Mouse (Mus musculus) right cerebral cortex, postnatal 10 days (tissue): ENCODE measurements around the gene Raet1e.
"Not testable (repeated sequence)": the region's sequence is repeated elsewhere in the genome, so short reads cannot be mapped to it uniquely, and the experiment has no call there.

Source experiments
- DNase-seq, 2 experiments: peaks; one replicate each; pipeline ENCODE4 v3.0.0; 2021; ENCODE audit warnings: low spot score in 2 of 2

Raet1e gene

DNA sequence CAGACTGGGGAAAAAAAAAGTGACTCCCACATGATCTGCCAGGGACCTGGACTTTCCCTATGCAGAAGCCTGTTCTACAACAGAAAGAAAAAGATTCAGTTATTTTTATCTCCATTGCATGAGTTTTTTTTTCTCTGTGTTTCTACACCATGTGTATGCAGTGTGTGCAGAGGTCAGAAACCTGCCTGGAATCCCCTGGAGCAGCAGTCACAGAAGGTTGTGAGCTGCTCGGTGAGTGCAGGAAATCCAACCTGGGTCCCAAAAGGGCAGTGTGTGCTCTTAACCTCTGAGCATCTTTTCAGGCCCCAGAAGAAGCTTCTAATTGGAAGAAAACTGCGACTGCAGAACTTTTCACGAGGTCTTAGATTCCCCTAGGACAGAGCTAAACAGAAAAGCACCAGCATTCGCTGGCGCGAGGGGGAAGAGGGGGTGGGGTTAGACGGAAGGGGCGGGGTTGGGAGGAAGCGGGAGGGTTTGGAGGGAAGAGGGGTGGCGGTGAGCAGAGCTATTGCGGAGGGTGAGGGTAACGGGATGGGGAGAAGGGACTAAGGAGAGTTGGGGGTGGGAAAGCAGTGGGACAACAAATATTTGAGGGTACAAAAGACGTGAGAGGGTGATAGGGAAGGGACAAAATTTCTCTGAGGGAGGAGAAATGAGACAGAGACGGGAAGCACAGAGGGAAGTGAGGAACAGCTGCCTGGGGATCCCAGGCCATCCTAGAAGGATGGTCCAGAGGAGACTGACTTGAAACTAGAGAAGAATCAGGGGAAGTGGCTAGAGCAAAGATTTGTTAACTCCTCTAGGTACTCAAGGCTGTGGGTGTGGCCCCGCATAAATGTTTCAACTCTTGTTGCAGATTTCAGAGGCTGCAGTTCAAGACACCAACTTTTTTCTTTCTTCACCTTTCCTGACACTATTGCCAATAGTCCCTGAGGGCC lies 203.3 kb downstream of the Raet1e start:
- DNase-seq: not testable (repeated sequence)

DNA sequence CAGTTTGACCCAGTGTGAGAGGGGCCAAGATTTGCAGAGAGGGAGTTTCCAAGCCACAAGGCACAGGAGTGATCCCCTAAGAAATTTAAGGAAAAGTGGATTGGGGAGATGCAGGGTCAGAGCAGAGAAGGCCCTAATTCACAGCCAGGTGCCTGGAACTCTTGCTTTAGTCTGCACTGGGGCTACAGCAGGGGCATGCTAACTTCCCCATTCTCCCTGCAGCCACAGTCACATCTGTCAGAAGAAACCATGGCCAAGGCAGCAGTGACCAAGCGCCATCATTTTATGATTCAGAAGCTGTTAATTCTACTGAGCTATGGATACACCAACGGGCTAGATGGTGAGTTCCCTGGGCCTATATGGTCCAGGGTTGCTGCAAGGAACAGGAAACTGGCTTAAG lies 204.1 kb downstream of the Raet1e start:
- not testable (repeated sequence) for DNase-seq

DNA sequence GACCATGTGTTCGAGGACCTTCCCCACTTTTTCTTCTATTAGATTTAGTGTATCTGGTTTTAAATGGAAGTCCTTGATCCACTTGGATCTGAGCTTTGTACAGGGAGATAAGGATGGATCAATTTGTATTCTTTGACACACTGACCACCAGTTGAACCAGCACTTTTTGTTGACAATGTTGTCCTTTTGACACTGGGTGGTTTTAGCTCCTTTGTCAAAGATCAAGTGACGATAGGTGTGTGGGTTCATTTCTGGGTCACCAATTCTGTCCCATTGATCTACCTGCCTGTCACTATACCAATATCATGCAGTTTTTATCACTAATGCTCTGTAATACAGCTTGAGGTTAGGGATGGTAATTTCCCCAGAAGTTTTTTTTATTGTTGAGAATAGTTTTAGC lies 206.5 kb downstream of the Raet1e start:
- not testable (repeated sequence) for DNase-seq

DNA sequence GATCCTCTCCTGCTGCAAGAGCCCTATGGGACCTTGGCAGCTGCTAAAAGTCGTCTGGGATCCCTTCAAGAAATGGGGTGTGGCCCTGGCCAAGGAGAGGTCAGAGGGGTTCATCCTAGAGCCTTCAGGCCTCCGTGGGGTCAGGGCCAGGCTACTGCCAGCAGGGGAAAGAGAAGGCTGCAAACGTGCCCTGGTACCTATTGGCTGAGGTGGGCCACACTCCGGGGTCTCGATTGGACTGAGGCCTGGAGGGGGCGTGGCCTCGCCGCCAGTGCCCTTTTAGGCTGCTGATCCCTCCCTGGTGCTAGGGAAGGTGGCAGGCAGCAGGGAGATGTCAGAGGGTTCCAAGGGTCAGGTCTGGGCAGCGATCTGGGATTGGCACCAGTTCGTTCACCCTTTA lies 222.9 kb downstream of the Raet1e start:
- DNase-seq: not testable (repeated sequence)

DNA sequence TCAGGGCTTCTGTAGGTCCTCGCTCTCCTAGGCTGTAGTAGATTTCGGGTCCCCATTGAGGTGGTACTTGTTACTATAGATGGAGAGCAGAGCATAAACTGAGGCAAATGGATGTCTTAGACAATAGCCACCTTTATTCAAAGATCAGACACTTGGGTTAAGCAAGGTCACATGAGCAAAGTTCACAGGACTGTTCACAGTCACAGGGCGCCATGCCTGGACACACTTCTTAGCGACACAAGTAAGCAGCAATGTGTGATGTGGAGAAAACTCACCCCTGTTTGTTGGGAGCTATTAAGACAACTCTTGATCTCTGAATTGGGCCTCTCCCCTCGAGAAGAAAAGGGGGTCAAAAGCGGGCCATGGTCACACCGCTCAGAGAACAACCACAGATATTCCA lies 231.8 kb downstream of the Raet1e start:
- DNase-seq: not testable (repeated sequence)

DNA sequence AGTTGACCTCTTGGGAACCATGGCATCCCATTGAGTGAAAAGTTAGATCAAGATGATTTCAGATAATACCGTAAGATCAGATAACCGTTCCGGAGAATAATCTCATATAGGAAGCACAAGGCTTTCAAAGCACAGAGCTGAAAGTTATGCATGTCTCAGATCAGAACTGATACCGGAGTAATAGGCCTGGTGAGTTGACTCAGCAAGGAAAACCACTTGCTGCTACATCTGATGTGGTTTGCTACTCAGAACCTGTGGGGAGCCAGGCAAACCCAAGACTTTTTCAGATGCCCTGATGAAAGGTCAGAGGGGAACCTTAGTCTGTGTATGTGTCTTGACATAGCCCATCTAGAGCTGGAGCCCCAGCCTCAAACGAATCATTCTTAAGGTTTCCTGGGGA lies 233.2 kb downstream of the Raet1e start:
- not testable (repeated sequence) for DNase-seq

DNA sequence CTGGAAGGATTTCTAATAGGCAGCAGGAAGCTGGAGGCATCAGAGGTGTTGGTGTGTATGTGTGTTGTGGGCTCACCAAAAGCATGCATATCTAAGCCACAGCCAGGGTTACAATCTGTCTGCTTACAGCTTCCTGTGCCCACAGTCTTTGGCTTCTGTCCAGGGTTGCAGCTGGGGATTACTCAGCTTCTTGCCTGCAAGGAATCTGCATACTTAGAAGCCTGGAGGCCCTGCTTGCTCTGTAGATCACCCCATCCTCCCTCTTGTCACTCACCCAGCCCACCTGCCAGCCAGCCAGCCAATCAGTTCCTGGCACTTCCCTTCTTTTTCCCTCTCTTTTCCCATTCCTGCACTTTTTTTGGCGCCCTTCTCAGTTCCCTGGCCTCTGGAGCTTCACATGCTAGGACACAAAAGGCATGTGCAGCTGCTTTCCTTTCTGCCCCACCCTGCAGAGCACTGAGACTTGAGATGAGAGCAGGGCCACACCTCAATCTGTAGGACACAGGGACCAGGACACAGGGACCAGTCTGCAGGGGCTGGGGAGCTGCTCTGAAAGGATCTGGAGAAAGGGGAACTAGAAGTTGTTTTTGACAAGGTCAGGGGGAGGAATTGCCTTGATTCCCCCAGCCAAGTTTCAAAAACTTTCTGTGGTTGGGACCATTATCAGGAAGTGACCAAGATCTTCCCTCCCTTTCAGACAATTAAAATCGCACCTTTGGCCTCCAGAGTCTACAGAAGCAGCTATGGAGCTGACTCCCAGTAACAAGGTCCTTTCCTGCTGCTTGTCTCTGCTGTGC lies 234.9 kb downstream of the Raet1e start:
- DNase-seq: not testable (repeated sequence)

DNA sequence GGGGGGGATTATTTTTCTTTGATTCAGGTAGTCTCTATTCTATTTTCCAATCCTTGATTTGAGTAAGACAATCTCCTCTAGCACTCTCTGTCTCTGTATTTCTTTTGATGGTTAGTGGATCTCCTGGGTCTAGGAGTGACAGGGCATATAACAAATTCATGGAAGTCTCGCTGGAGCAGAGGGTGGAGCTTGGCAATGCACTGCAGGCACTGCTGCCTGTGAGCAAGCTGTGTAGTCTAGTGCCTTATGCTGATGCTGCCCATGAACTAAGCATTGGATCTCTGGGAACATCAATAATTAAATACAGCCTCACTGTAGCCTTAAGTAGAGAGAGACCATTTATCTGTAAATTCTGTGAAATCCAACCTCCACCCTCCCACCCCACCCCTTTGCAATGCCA lies 238.3 kb downstream of the Raet1e start:
- DNase-seq: not testable (repeated sequence)

DNA sequence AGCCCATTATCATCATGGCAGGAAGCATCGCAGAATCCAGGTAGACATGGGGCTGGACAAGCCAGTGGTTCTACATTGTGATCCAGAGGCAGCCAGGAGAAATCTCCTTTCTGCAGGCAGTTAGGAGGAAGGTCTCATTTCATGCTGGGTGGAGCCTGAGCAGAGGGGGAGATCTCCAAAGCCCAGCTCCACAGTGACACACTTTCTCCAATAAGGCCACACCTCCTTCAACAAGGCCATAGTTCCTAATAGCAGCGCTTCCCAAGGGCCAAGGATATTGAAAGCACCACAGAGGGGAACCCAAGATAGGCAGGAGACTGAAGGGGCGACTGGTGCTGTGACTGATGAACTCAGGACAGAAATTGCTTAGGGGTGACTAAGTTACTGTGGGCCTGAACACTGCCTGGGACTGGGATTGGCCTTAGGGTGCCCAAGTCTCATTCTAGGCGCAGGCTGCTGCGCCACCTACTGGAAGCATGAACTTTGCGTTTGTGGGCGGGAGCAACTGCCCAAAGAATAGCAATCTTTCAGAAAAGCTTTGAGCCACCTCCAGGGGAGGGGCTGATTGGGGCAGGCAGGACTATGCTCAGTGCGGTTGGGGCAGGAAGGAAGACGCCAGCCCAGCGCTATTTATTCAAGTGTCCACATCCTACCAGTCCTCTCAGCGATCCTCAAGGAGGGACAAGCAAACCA lies 244.0 kb downstream of the Raet1e start:
- DNase-seq: peak; percentile 21 to 24

DNA sequence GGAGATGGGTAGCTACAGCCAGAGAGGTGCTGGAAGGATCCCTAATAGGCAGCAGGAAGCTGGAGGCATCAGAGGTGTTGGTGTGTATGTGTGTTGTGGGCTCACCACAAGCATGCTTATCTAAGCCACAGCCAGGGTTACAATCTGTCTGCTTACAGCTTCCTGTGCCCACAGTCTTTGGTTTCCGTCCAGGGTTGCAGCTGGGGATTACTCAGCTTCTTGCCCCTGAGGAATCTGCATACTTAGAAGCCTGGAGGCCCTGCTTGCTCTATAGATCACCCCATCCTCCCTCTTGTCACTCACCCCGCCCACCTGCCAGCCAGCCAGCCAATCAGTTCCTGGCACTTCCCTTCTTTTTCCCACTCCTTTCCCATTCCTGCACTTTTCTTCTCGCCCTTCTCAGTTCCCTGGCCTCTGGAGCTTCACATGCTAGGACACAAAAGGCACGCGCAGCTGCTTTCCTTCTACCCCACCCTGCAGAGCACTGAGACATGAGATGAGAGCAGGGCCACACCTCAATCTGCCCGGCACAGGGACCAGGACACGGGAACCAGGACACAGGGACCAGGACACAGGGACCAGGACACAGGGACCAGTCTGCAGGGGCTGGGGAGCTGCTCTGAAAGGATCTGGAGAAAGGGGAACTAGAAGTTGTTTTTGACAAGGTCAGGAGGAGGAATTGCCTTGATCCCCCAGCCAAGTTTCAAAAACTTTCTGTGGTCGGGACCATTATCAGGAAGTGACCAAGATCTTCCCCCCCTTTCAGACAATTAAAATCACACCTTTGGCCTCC lies 255.5 kb downstream of the Raet1e start:
- peak; percentile 19 to 24 for DNase-seq
